ENCODE assay signal across 24 mouse cellular contexts in the genomic region with DNA sequence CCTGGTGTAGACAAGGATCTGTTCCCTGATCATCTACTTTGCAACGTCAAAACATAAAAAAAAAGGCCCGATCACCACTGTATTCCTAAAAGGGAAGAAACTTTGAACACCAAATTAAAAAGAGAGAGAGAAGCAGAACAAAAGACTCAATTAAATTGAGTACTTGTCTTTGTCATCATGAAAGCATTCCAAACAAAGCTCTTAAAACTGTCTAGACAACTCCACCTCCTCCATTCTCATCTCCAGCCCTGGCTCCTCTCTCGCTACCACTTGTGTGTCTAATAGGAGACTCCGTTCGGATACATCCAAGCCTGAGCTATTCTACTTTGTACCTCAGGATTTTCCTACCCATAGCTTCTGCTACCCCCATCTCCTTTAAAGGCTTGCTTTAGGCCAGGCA.
A peak's percentile ranks its signal among the peaks of the same experiment; 100 is the strongest.
DNase-seq lines count a peak whose midpoint lies in the region; ATAC-seq and TF ChIP-seq lines count a peak whose summit lies in the region.
"Had no signal": no experiment of that assay in that cellular context is flagged by ENCODE, and none has a peak within 500 bp of the region (broad histone marks: within the 10 kb centered on the region; RNA-seq: fewer than 3 reads in every experiment).

No protein-coding gene starts in this region.

- no peaks in the 10 kb centered on the region for H3K27me3 ChIP-seq in forebrain, postnatal 0 days (ENCODE audit: insufficient read depth, low read length)
- H3K27me3 ChIP-seq in forebrain, embryonic 11.5 days (ENCODE audit: control insufficient read depth, insufficient read depth, low read length): no peaks in the 10 kb centered on the region
- no peaks in the 10 kb centered on the region for H3K27me3 ChIP-seq in hindbrain, postnatal 0 days (ENCODE audit: insufficient read depth, low read length)
- no peaks in the 10 kb centered on the region for H3K27me3 ChIP-seq in hindbrain, embryonic 11.5 days (ENCODE audit: control insufficient read depth, insufficient read depth, low read length)
- H3K27me3 ChIP-seq: Patski had no signal

- in situ Hi-C loops in ES-E14 (cut with MboI; ENCODE audit: low sequenced_read_pairs in 2 of 2, unreplicated experiment in 2 of 2): no loop called here

- H3K4me1 ChIP-seq in forebrain, postnatal 0 days (ENCODE audit: insufficient read depth): no peaks in the 10 kb centered on the region
- no peaks in the 10 kb centered on the region for H3K4me1 ChIP-seq in forebrain, embryonic 11.5 days (replicated peaks; ENCODE audit: control insufficient read depth, insufficient read depth, low read length)
- H3K4me1 ChIP-seq in ES-E14 (ENCODE audit: control insufficient read depth in 2 of 2, insufficient read depth in 2 of 2, low read length in 2 of 2, poor library complexity in 1 of 2): no peaks in the 10 kb centered on the region
- H3K4me1 ChIP-seq in hindbrain, postnatal 0 days (ENCODE audit: insufficient read depth, low read length): no peaks in the 10 kb centered on the region
- H3K4me1 ChIP-seq in hindbrain, embryonic 11.5 days (replicated peaks; ENCODE audit: control insufficient read depth, insufficient read depth, low read length): no peaks in the 10 kb centered on the region

- no peaks in the 10 kb centered on the region for H3K9me3 ChIP-seq in forebrain, postnatal 0 days (ENCODE audit: low read length)
- H3K9me3 ChIP-seq in forebrain, embryonic 11.5 days (ENCODE audit: control insufficient read depth, low read length): no peaks in the 10 kb centered on the region
- H3K9me3 ChIP-seq in ES-E14 (ENCODE audit: control insufficient read depth, insufficient read depth, low read depth, low read length): no peaks in the 10 kb centered on the region
- no peaks in the 10 kb centered on the region for H3K9me3 ChIP-seq in hindbrain, postnatal 0 days (ENCODE audit: low read length)
- no peaks in the 10 kb centered on the region for H3K9me3 ChIP-seq in hindbrain, embryonic 11.5 days (ENCODE audit: control insufficient read depth, low read length)

- no peak overlapping the region for H3K27ac ChIP-seq in forebrain, postnatal 0 days (ENCODE audit: low read depth, low read length)
- H3K27ac ChIP-seq in forebrain, embryonic 11.5 days (ENCODE audit: low read depth, low read length): no peak overlapping the region
- no peak overlapping the region for H3K27ac ChIP-seq in ES-E14 (ENCODE audit: insufficient read depth, low read depth, low read length, poor library complexity, severe bottlenecking)
- H3K27ac ChIP-seq in hindbrain, postnatal 0 days: no peak overlapping the region
- H3K27ac ChIP-seq in hindbrain, embryonic 11.5 days (ENCODE audit: low read depth, low read length): no peak overlapping the region

- H3K4me3 ChIP-seq in forebrain, postnatal 0 days (ENCODE audit: low read depth, low read length): no peak overlapping the region
- H3K4me3 ChIP-seq in forebrain, embryonic 11.5 days (ENCODE audit: low read depth, low read length): no peak overlapping the region
- H3K4me3 ChIP-seq in ES-E14 (ENCODE audit: insufficient read depth in 1 of 2, low read depth in 1 of 2, low read length in 2 of 2, poor library complexity in 1 of 2, severe bottlenecking in 1 of 2): no peak overlapping the region
- H3K4me3 ChIP-seq in hindbrain, postnatal 0 days (ENCODE audit: low read length): no peak overlapping the region
- H3K4me3 ChIP-seq in hindbrain, embryonic 11.5 days (ENCODE audit: low read depth, low read length): no peak overlapping the region

- WGBS in forebrain, postnatal 0 days: 53% methylated on average over 5 of the region's 5 CpGs
- WGBS in forebrain, embryonic 11.5 days: 86% methylated on average over 5 of the region's 5 CpGs
- 76% methylated on average over 5 of the region's 5 CpGs for WGBS in hindbrain, postnatal 0 days
- 83% methylated on average over 5 of the region's 5 CpGs for WGBS in hindbrain, embryonic 11.5 days

- no peaks in the 10 kb centered on the region for H3K36me3 ChIP-seq in forebrain, postnatal 0 days (ENCODE audit: insufficient read depth)
- H3K36me3 ChIP-seq in forebrain, embryonic 11.5 days (ENCODE audit: control insufficient read depth, insufficient read depth, low read length): no peaks in the 10 kb centered on the region
- no peaks in the 10 kb centered on the region for H3K36me3 ChIP-seq in ES-E14 (ENCODE audit: control insufficient read depth, insufficient read depth, low read length, poor library complexity, severe bottlenecking)
- H3K36me3 ChIP-seq in hindbrain, postnatal 0 days (ENCODE audit: insufficient read depth, low read length): no peaks in the 10 kb centered on the region
- H3K36me3 ChIP-seq in hindbrain, embryonic 11.5 days (ENCODE audit: control insufficient read depth, insufficient read depth, low read length): no peaks in the 10 kb centered on the region
- H3K36me3 ChIP-seq: G1E had no signal

- no peak overlapping the region for H3K4me2 ChIP-seq in forebrain, postnatal 0 days (ENCODE audit: low read depth)
- no peak overlapping the region for H3K4me2 ChIP-seq in forebrain, embryonic 11.5 days (ENCODE audit: low read depth, low read length, severe bottlenecking)
- no peak overlapping the region for H3K4me2 ChIP-seq in hindbrain, postnatal 0 days (ENCODE audit: low read depth, low read length)
- H3K4me2 ChIP-seq in hindbrain, embryonic 11.5 days (replicated peaks; ENCODE audit: low read depth, low read length): no peak overlapping the region

- peak; percentile 27; the same call in 1 of the 2 replicates for ATAC-seq in forebrain, postnatal 0 days
- ATAC-seq in forebrain, embryonic 11.5 days (replicated peaks; ENCODE audit: low FRiP score): no peak
- ATAC-seq in hindbrain, postnatal 0 days: no peak
- no peak for ATAC-seq in hindbrain, embryonic 11.5 days (ENCODE audit: low FRiP score)
- ATAC-seq: activated CD4-positive, CD25-positive, alpha-beta regulatory T cell, adult 4 months; CD4-positive, CD25-positive, alpha-beta regulatory T cell, adult 4 months; Patski had no signal

- no peak overlapping the region for H3K9ac ChIP-seq in forebrain, postnatal 0 days
- no peak overlapping the region for H3K9ac ChIP-seq in forebrain, embryonic 11.5 days (ENCODE audit: low read length)
- H3K9ac ChIP-seq in ES-E14 (ENCODE audit: insufficient read depth, low read depth, low read length, poor library complexity, severe bottlenecking): no peak overlapping the region
- no peak overlapping the region for H3K9ac ChIP-seq in hindbrain, postnatal 0 days (replicated peaks; ENCODE audit: low read length)
- no peak overlapping the region for H3K9ac ChIP-seq in hindbrain, embryonic 11.5 days (ENCODE audit: low read depth, low read length)

- DNase-seq in forebrain, postnatal 0 days: no peak
- no peak for DNase-seq in forebrain, embryonic 11.5 days (ENCODE audit: low spot score)
- peak; percentile 39 for DNase-seq in ES-CJ7 (ENCODE audit: low read depth, low spot score)
- peak; percentile 59 for DNase-seq in ES-E14 (ENCODE audit: low read depth, low spot score)
- DNase-seq in ZHBTc4 (ENCODE audit: low read depth, low spot score): peak; percentile 80
- DNase-seq in adrenal gland, postnatal 14 days: no peak
- no peak for DNase-seq in hindbrain, postnatal 0 days (ENCODE audit: low spot score)
- no peak for DNase-seq in hindbrain, embryonic 11.5 days (ENCODE audit: low spot score)
- DNase-seq: adrenal gland, adult 2 months; adrenal gland, adult 8-10 months; adrenal gland, postnatal 10 days; adrenal gland, postnatal 25 days; adrenal gland, postnatal 36 days; B cell, adult 2 months; cerebellum, adult 11 months; cerebellum, adult 11-12 months; cerebellum, adult 18-20 months; cerebellum, adult 2 months; cerebellum, adult 8-10 months; cerebellum, adult 9-10 months had no signal

- no peak for TF ChIP-seq CTCF in forebrain, postnatal 0 days (IDR thresholded peaks at IDR 0.05; ENCODE audit: low read depth)
- TF ChIP-seq CTCF in hindbrain, postnatal 0 days (IDR thresholded peaks at IDR 0.05; ENCODE audit: low read depth): no peak

TF ChIP-seq in ES-E14, 5 proteins besides CTCF, POLR2A, EP300 and RAD21:
- TF ChIP-seq ZC3H11A (IDR thresholded peaks at IDR 0.05; ENCODE audit: borderline replicate concordance, low read depth, low read length) (no peak), CHD2 (IDR thresholded peaks at IDR 0.05; ENCODE audit: low read depth, low read length) (no peak), HCFC1 (IDR thresholded peaks at IDR 0.05; ENCODE audit: borderline replicate concordance, insufficient read depth, low read length) (no peak), MAFK (IDR thresholded peaks at IDR 0.05; ENCODE audit: insufficient read depth, low read depth, low read length) (no peak), ZNF384 (IDR thresholded peaks at IDR 0.05; ENCODE audit: low read depth, low read length) (no peak)

Comparison
In these comparisons a context has a peak if more than half of its experiments do, and no peak if none do; other contexts are left out.
1. DNase-seq: peak in ES-CJ7 (single experiment), ES-E14 (single experiment) and ZHBTc4 (single experiment); none in forebrain, postnatal 0 days (single experiment), forebrain, embryonic 11.5 days (single experiment), adrenal gland, postnatal 14 days (single experiment), hindbrain, postnatal 0 days (single experiment) and hindbrain, embryonic 11.5 days (single experiment).